Mouse (Mus musculus) intestine, embryonic 15.5 days (tissue): ENCODE measurements around the gene D630023F18Rik. TPM values are rescaled to one million over a fixed set of nuclear protein-coding genes. Genes with fewer than 3 reads are reported as not detected.

Experiments
- ATAC-seq: fragments of 200-750 bp; cut with Nextera tagmentation; 2 replicates; pipeline ENCODE4 v1.8.0; 2017; ENCODE audit warnings: moderate TSS enrichment, moderate library complexity
- H3K27ac ChIP-seq: fragments of 300-500 bp; sonication (generic); 2 replicates; pipeline ENCODE4 v1.5.1; 2015; ENCODE audit warnings: mild to moderate bottlenecking, inconsistent platforms
- H3K27me3 ChIP-seq: fragments of 300-500 bp; sonication (generic); replicated peaks from 2 replicates; pipeline ENCODE4 v1.6.1; 2015; ENCODE audit warnings: inconsistent platforms
- H3K36me3 ChIP-seq: fragments of 300-500 bp; sonication (generic); 2 replicates; pipeline ENCODE4 v1.6.1; 2015; ENCODE audit warnings: inconsistent platforms
- H3K4me1 ChIP-seq: fragments of 300-500 bp; sonication (generic); replicated peaks from 2 replicates; pipeline ENCODE4 v1.6.1; 2015; ENCODE audit warnings: inconsistent platforms
- H3K4me2 ChIP-seq: fragments of 300-500 bp; sonication (generic); replicated peaks from 2 replicates; pipeline ENCODE4 v1.6.1; 2015; ENCODE audit warnings: mild to moderate bottlenecking, inconsistent platforms
- H3K4me3 ChIP-seq: fragments of 300-500 bp; sonication (generic); replicated peaks from 2 replicates; pipeline ENCODE4 v1.5.1; 2015; ENCODE audit warnings: inconsistent platforms
- H3K9ac ChIP-seq: fragments of 300-500 bp; sonication (generic); 2 replicates; pipeline ENCODE4 v1.6.1; 2015; ENCODE audit warnings: inconsistent platforms
- H3K9me3 ChIP-seq: fragments of 300-500 bp; sonication (generic); 2 replicates; pipeline ENCODE4 v1.6.1; 2016; ENCODE audit warnings: inconsistent platforms
- WGBS: fragments of 180-500 bp; shearing (Covaris S2); methylation state at CpG from one replicate; pipeline ENCODE4 v1.1.7; 2015; 5-methylcytosine and 5-hydroxymethylcytosine counted together
- polyA plus RNA-seq: library from polyadenylated mRNA; unstranded; fragments of >200 nt; fragmentation: Nextera tagmentation; extraction: Ambion mirVana; gene quantifications from 2 replicates; pipeline ENCODE4 v1.2.1, GENCODE M21; 2015

Gene D630023F18Rik
- polyA plus RNA-seq: 0.13 and 0.28 TPM in 2 replicates

DNA sequence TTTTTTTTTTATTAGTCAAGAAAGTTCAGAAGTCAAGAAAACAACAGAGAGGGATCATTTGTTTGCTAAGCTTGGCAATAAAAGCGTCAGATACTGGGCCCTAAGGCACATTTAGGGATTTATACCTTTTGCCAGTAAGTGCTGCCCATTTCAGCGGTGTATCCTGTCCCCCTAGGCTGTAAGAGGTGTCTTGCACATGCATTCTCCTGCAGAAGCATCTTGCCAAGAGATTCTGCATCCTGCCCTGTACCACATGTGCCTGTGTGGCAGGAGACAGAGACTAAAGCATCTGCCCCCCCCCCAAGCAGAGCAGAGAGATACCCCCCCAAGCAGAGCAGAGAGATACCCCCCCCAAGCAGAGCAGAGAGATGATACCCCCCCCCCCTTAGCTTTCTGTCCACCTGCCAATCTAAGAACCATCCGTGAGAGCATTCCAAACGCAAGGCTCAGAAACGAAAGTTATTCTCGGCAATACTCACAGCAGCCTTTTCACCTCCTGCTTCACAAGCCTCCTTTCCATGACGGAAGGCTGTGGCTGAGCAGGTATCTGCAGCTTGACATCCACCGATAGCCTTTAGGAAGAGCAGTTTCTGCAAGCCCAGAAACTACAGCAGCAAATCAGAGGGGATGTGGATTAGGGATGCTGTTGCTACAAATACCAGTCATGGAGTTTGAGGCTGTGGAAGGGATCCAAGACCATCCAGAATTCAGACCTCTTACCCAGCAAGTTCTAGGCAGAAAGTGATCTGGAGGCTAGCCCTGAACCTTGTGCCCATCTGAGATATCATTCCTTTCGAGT lies at the start of gene D630023F18Rik:
D630023F18Rik (minus strand) TSS at position 641 of the 799 bp plus-strand sequence.
- ATAC-seq: no peak
- H3K4me3 ChIP-seq: no peak within 1 kb of the TSS

DNA sequence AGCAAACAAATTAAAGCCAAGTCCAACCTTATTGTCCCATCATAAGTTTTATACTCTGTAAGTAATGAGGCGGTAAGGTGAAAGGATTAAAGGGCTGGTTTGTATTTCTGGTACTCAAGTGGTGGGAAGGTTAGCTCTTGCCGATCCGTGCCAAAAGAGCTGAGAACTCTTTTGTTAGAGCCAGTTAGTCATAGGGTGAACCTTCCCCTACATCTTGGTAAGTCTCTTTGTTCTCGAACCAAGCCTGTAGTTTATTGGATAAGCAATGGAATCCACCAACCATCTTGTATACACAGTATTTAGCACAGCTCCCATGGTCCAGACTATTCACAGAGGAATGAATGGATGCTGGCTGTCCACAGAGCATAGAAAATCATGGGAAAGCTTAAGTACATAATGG lies 48.6 kb upstream of the D630023F18Rik start:
- whole genome bisulfite sequencing: 86% methylated on average over 4 of the region's 4 CpGs
- H3K36me3 ChIP-seq: peaks cover 23% of the 10 kb centered on the region

More for the DNA sequence above, at the start of gene D630023F18Rik:
- Histone ChIP-seq H3K9me3 (no peaks in the 10 kb centered on the region), H3K9ac (no peak within 1 kb of the TSS), H3K36me3 (no peaks in the 10 kb centered on the region), H3K4me2 (peak within 1 kb of the TSS; percentile 55), H3K27me3 (no peaks in the 10 kb centered on the region), H3K27ac (no peak within 1 kb of the TSS), H3K4me1 (no peaks in the 10 kb centered on the region)
- WGBS: 20% methylated on average over 9 of the region's 9 CpGs

GRCm38 (mm10) chr1:65169947-65170346 lies 46.9 kb upstream of the D630023F18Rik start:
- peak; percentile 46; the same call in 1 of the 2 replicates for ATAC-seq
- WGBS: 62% methylated on average over 5 of the region's 5 CpGs
- no peaks in the 10 kb centered on the region for H3K4me1 ChIP-seq
- H3K27ac ChIP-seq: no peak overlapping the region
- no peak overlapping the region for H3K9ac ChIP-seq
- H3K9me3 ChIP-seq: no peaks in the 10 kb centered on the region
- H3K27me3 ChIP-seq: no peaks in the 10 kb centered on the region
- H3K4me3 ChIP-seq: no peak overlapping the region
- no peak overlapping the region for H3K4me2 ChIP-seq
- peaks cover 28% of the 10 kb centered on the region for H3K36me3 ChIP-seq

More for the DNA sequence above, 48.6 kb upstream of the D630023F18Rik start:
- H3K27me3 ChIP-seq: no peaks in the 10 kb centered on the region
- no peak overlapping the region for H3K9ac ChIP-seq
- no peak overlapping the region for H3K4me3 ChIP-seq
- no peak overlapping the region for H3K27ac ChIP-seq
- no peaks in the 10 kb centered on the region for H3K9me3 ChIP-seq
- no peak overlapping the region for H3K4me2 ChIP-seq
- 0 out of 2 replicates have a peak, but pooled peaks cover 5% of the 10 kb centered on the region for H3K4me1 ChIP-seq
- no peak for ATAC-seq

DNA sequence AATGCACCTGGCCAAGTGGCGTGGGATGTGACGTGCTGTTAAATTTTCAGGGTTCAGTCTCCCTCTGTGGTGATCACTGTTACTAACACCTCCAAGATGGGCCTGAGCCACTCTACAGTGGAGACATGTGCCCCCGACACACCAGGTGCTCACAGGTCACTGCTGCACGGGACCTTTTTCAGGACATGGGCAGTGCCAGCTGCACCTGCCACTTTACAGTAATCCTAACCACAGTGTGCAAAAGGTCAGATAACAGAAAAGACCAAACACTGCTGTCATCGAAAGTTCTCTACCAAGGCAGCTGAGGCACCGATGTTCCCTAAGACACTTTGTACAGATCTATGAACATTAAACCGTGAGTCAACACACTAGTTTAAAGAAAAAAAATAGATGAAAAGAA lies 46.5 kb upstream of the D630023F18Rik start:
- H3K36me3 ChIP-seq: peaks cover 32% of the 10 kb centered on the region

GRCm38 (mm10) chr1:65167496-65167895 lies 44.5 kb upstream of the D630023F18Rik start:
- Histone ChIP-seq H3K9ac (no peak overlapping the region), H3K4me1 (no peaks in the 10 kb centered on the region), H3K27ac (no peak overlapping the region), H3K4me2 (no peak overlapping the region), H3K4me3 (no peak overlapping the region), H3K27me3 (no peaks in the 10 kb centered on the region), H3K36me3 (peaks cover 41% of the 10 kb centered on the region), H3K9me3 (no peaks in the 10 kb centered on the region)
- 86% methylated on average over 1 of the region's 1 CpGs for WGBS
- no peak for ATAC-seq

More for the DNA sequence above, 46.5 kb upstream of the D630023F18Rik start:
- ATAC-seq: no peak
- Histone ChIP-seq H3K27me3 (no peaks in the 10 kb centered on the region), H3K4me3 (no peak overlapping the region), H3K27ac (no peak overlapping the region), H3K4me2 (no peak overlapping the region), H3K9ac (no peak overlapping the region), H3K4me1 (no peaks in the 10 kb centered on the region), H3K9me3 (no peaks in the 10 kb centered on the region)
- WGBS: 76% methylated on average over 7 of the region's 7 CpGs

DNA sequence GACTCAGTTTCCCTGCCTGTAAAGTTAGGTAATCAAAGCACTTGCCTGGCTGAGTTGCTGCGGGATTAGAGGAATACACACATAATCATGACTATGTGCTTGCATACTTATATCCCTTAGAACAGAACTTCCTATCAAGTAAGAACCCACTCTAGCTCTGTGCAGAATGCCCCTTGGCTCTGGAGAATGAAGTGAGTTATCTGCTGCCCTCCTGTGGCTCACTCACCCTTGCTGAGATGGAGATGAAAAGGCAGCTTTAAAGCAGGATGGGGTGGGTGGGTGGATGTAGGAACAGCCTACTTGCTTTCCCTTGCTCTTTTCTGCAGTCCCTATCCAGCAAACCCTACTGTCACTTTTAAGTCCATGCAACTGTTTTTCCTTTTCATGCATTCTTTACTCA lies 39.2 kb upstream of the D630023F18Rik start:
- Histone ChIP-seq H3K4me1 (no peaks in the 10 kb centered on the region), H3K9me3 (no peaks in the 10 kb centered on the region), H3K4me2 (no peak overlapping the region), H3K36me3 (peaks cover 38% of the 10 kb centered on the region), H3K9ac (no peak overlapping the region), H3K27ac (no peak overlapping the region), H3K27me3 (no peaks in the 10 kb centered on the region), H3K4me3 (no peak overlapping the region)
- 91% methylated on average over 1 of the region's 1 CpGs for WGBS
- no peak for ATAC-seq

- no peak overlapping the region for H3K27ac ChIP-seq
- no peak for ATAC-seq
- H3K27me3 ChIP-seq: no peaks in the 10 kb centered on the region
- no peak overlapping the region for H3K4me2 ChIP-seq
- peaks cover 9% of the 10 kb centered on the region for H3K36me3 ChIP-seq
- H3K9ac ChIP-seq: no peak overlapping the region
- H3K4me3 ChIP-seq: no peak overlapping the region
- 95% methylated on average over 5 of the region's 5 CpGs for WGBS
- H3K4me1 ChIP-seq: no peaks in the 10 kb centered on the region
- no peaks in the 10 kb centered on the region for H3K9me3 ChIP-seq
Measured at GRCm38 (mm10) chr1:65156111-65156510, 33.1 kb upstream of the D630023F18Rik start.

DNA sequence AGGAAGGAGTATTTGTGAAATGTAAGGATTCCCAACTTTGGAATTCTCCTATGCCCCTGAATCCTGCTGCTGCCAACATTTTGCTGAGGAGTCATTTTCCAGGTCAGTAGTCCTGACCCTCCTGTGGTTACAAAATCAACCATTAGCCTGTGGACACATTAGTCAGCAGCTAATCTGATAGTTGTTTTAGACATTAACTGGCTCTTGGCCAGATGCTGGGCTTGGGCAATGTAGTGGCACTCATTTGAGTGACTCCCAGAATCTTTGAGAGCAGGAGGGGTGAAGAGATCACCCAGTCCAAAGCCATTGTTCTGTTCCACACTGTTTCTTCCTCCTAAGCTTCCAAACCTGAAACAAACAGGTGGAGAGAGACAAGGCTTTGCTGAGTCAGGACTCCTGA lies 31.8 kb upstream of the D630023F18Rik start:
- H3K4me1 ChIP-seq: no peaks in the 10 kb centered on the region
- H3K27ac ChIP-seq: no peak overlapping the region
- H3K4me2 ChIP-seq: no peak overlapping the region
- ATAC-seq: 0 out of 2 replicates have a peak, but pooled peaks have one; percentile 17
- H3K9ac ChIP-seq: no peak overlapping the region
- no peak overlapping the region for H3K4me3 ChIP-seq
- peaks cover 3% of the 10 kb centered on the region; the same call in 1 of the 2 replicates for H3K36me3 ChIP-seq
- no peaks in the 10 kb centered on the region for H3K9me3 ChIP-seq
- H3K27me3 ChIP-seq: no peaks in the 10 kb centered on the region

DNA sequence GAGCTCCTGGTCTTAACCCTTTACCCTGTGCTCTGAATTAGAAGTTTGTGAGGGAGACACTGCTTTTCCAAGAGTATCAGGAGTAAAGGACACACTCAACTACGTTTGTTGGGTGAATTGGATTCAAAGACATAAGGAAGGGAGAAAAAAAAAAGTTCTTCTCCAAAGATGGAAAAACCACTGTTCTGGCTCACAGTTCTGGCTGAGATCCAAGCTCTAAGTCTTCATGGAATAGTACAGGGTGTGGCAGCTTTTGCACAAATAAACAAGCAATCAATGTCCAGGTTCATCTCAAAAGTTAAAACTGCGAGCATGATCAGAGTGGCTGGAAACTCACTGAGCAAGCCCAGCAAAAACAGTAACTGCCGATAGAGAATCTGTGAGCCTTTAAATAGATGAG lies 25.0 kb upstream of the D630023F18Rik start:
- ATAC-seq: no peak
- H3K4me3 ChIP-seq: no peak overlapping the region
- H3K9me3 ChIP-seq: no peaks in the 10 kb centered on the region
- no peak overlapping the region for H3K4me2 ChIP-seq
- H3K36me3 ChIP-seq: no peaks in the 10 kb centered on the region
- WGBS: 80% methylated on average over 3 of the region's 3 CpGs
- no peak overlapping the region for H3K9ac ChIP-seq
- H3K27me3 ChIP-seq: no peaks in the 10 kb centered on the region
- H3K27ac ChIP-seq: no peak overlapping the region
- H3K4me1 ChIP-seq: no peaks in the 10 kb centered on the region

DNA sequence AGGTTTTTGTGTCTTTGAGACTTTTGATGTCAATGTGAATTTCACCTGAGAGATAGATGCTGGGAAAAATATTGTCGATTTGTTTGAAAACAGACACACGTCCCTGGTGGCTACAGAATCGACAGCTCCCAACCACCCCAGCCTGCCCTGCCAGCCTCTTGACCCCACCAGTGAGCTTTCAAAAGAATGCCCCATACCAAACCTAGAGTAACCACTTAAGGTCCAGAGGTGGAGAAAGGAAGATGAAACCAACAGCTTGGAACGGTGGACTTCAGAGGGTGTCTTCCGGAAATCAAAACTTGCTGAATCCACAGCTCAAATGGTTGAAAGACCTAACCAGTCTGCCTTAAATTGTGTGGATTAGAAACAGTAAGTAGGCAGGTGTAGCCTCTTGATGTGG lies 24.3 kb upstream of the D630023F18Rik start:
- Histone ChIP-seq H3K4me3 (no peak overlapping the region), H3K4me1 (no peaks in the 10 kb centered on the region), H3K27ac (no peak overlapping the region), H3K4me2 (no peak overlapping the region), H3K9ac (no peak overlapping the region), H3K27me3 (no peaks in the 10 kb centered on the region), H3K9me3 (no peaks in the 10 kb centered on the region), H3K36me3 (no peaks in the 10 kb centered on the region)
- WGBS: 92% methylated on average over 5 of the region's 5 CpGs
- ATAC-seq: no peak

- peak; percentile 56 for ATAC-seq
- Histone ChIP-seq H3K9ac (no peak overlapping the region), H3K36me3 (no peaks in the 10 kb centered on the region), H3K27ac (no peak overlapping the region), H3K4me3 (no peak overlapping the region), H3K4me1 (no peaks in the 10 kb centered on the region), H3K9me3 (no peaks in the 10 kb centered on the region), H3K4me2 (no peak overlapping the region), H3K27me3 (no peaks in the 10 kb centered on the region)
- 39% methylated on average over 2 of the region's 2 CpGs for WGBS
Measured at GRCm38 (mm10) chr1:65146601-65147000, 23.6 kb upstream of the D630023F18Rik start.

DNA sequence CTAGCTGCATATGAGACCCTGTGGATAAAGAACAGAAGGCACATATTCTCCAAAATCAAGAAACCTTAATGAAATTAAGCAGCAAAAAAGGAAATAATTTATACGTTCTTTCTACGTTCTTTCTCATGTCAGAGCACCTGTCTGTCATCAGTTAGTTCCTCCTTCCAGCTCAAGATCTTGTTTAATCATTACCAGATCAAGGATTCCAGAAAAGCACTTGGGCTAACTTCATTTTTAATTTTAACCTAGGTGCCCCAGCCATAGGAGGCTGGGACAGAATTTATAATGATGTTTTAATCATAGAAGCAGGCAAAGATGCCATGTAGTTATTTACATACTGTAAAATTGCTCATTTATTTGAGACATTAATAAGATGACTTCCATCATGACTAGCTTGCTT lies 21.8 kb upstream of the D630023F18Rik start:
- Histone ChIP-seq H3K36me3 (no peaks in the 10 kb centered on the region), H3K27ac (no peak overlapping the region), H3K9me3 (no peaks in the 10 kb centered on the region), H3K4me1 (no peaks in the 10 kb centered on the region), H3K4me3 (no peak overlapping the region), H3K4me2 (no peak overlapping the region), H3K9ac (no peak overlapping the region), H3K27me3 (no peaks in the 10 kb centered on the region)
- ATAC-seq: no peak
- 85% methylated on average over 2 of the region's 2 CpGs for WGBS

- no peak for ATAC-seq
- WGBS: 80% methylated on average over 6 of the region's 6 CpGs
Measured at GRCm38 (mm10) chr1:65137560-65137959, 14.5 kb upstream of the D630023F18Rik start.

More at GRCm38 (mm10) chr1:65137560-65137959, 14.5 kb upstream of the D630023F18Rik start:
- H3K9ac ChIP-seq: no peak overlapping the region
- H3K4me2 ChIP-seq: no peak overlapping the region
- no peak overlapping the region for H3K27ac ChIP-seq
- no peak overlapping the region for H3K4me3 ChIP-seq
- no peaks in the 10 kb centered on the region for H3K9me3 ChIP-seq
- H3K36me3 ChIP-seq: no peaks in the 10 kb centered on the region
- no peaks in the 10 kb centered on the region for H3K27me3 ChIP-seq
- H3K4me1 ChIP-seq: no peaks in the 10 kb centered on the region
